Mouse (Mus musculus): ENCODE data around the gene Mcoln2. TPM values are rescaled to one million over a fixed set of nuclear protein-coding genes. Genes with fewer than 3 reads are reported as not detected.
"Not testable (repeated sequence)": the region's sequence is repeated elsewhere in the genome, so short reads cannot be mapped to it uniquely, and the experiment has no call there.

The Mcoln2 gene
- total RNA-seq, 2 experiments from 2014 or later = 0.33 to 0.35 TPM

GRCm38 (mm10) chr3:146189933-146190332 is 40.3 kb downstream of the Mcoln2 start:
- no peak for DNase-seq

- DNase-seq = no peak
Measured at GRCm38 (mm10) chr3:146192507-146192906, 42.9 kb downstream of the Mcoln2 start.

DNA sequence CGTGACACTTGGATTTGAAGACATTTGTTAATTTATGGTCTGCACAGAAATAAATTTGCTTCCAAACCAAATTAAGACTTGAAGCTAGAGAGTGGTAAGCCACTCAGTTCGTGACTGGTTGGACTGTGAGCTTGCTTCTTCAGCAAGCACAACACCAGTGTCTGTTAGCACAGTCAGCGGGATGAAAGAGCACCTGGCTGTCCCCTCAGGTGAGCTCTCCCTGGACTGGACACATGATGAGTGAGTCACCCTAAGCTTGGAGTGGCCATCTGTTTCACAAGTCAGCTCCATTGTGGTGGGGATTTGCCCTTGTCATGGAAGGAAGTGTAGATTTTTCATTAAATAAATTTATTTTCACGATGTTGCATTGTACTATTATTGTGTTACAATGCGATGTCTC is 45.5 kb downstream of the Mcoln2 start:
- DNase-seq = no peak

GRCm38 (mm10) chr3:146196301-146196700 is 46.7 kb downstream of the Mcoln2 start:
- no peak for DNase-seq

GRCm38 (mm10) chr3:146196780-146197743 is 47.4 kb downstream of the Mcoln2 start:
- DNase-seq = no peak

- no peak for DNase-seq
Measured at GRCm38 (mm10) chr3:146197785-146198184, 48.2 kb downstream of the Mcoln2 start.

- DNase-seq = no peak
Measured at GRCm38 (mm10) chr3:146198803-146199481, 49.3 kb downstream of the Mcoln2 start.

GRCm38 (mm10) chr3:146199486-146199885 is 49.9 kb downstream of the Mcoln2 start:
- no peak for DNase-seq

GRCm38 (mm10) chr3:146204375-146204774 is 54.7 kb downstream of the Mcoln2 start:
- no peak for DNase-seq

GRCm38 (mm10) chr3:146205305-146205704 is 55.7 kb downstream of the Mcoln2 start:
- no peak for DNase-seq

- no peak for DNase-seq
Measured at GRCm38 (mm10) chr3:146206635-146207034, 57.0 kb downstream of the Mcoln2 start.

- DNase-seq = no peak
Measured at GRCm38 (mm10) chr3:146207440-146207839, 57.8 kb downstream of the Mcoln2 start.

DNA sequence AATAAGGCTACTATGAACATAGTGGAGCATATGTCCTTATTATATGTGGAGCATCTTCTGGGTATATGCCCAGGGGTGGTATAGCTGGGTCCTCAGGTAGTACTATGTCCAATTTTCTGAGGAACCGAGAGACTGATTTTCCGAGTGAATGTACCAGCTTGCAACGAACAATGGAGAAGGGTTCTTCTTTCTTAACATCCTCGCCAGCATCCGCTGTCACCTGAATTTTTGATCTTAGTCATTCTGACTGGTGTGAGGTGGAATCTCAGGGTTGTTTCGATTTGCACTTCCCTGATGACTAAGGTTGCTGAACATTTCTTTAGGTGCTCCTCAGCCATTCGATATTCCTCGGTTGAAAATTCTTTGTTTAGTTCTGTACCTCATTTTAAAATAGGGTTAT is 60.1 kb downstream of the Mcoln2 start:
- DNase-seq = not testable (repeated sequence)

- DNase-seq = no peak
Measured at GRCm38 (mm10) chr3:146211141-146211747, 61.6 kb downstream of the Mcoln2 start.

DNA sequence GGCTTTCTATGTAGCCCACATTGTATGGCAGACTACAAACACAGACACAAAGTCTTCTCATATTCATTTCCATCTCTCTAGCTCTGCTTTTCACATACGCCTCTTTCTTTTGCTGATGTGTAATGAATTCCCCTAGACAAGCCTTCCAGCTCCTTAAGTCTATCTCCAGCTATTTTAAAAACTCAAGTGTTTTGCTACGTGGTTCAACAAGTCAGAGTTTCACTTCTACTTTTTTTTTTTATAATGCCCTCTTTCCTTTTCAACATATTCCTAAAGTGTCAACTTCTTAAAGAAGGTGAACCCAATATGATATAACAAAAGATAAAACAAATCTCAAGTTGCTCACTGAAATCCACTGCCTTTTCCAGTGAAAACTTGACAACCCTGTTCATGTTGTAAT is 62.3 kb downstream of the Mcoln2 start:
- no peak for DNase-seq

- DNase-seq = no peak
Measured at GRCm38 (mm10) chr3:146213336-146213735, 63.7 kb downstream of the Mcoln2 start.

GRCm38 (mm10) chr3:146216561-146216960 is 66.9 kb downstream of the Mcoln2 start:
- no peak for DNase-seq

DNA sequence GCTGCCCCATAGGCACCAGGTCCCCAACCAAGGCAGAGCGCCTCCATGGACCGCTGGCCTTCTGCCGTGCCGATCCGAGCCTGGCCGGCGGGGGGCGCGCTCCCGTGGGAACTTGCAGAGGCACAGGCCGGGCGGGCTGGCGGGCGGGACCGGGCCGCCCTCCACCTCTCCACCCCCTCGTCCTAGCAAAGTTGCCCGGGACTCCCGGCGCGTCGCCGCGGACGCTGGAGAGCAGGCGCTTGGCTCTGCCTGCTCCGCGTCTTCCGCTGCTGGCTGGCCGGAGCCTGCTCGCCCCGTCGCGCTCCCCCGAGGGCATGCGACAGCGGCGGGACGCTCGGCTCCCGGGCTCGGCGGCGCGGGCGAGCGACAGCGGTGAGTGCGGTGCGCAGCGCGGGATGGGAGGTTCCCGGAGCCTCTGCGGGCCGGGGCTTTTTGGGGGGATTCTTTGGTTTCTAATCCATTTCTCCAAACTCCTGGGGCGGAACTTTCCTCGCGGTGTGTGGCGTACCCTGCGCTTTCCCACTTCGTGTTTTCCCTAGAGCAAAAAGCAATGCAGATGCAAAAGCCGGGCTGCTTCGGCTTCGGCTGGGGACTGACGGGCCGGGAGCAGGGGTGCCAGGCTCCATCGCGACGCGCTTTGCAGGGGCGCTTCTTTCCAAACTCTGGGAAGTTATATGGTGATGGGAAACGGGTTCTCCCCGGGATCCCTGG is 71.3 kb downstream of the Mcoln2 start, which contains the start of gene Lpar3:
TSS of gene Lpar3 (plus strand) at position 188 of the 711 bp plus-strand sequence.
- peak; percentile 59 for DNase-seq

DNA sequence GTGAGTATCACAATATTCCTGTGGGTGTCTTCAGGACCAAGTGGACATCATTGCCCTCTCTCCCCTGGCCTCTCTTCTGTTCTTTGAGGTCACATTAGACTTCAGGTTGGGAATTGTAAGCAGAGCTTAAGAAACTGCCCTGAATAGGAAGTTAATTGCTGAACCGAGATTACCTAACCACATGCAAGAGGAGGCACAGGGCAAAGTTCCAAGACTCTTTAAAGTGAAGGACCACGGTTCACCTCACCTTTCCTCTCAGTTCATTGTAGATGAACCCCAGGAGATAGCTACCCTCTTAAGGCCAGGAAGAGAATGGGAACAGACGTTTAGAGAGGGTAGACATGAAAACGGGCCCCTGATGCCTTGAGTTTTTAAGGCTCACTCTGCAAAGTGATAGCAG is 74.6 kb downstream of the Mcoln2 start:
- no peak for DNase-seq

GRCm38 (mm10) chr3:146225061-146225761 is 75.6 kb downstream of the Mcoln2 start:
- DNase-seq = no peak

- no peak for DNase-seq
Measured at GRCm38 (mm10) chr3:146227427-146227826, 77.8 kb downstream of the Mcoln2 start.
